Mouse (Mus musculus) megakaryocyte, embryonic 14.5 days (primary cell): ENCODE data around the gene Dusp18. TPM values are rescaled to one million over a fixed set of nuclear protein-coding genes. Genes with fewer than 3 reads are reported as not detected.

Experiments used
- H3K27me3 ChIP-seq: replicated peaks from 2 replicates; pipeline ENCODE3; 2012; ENCODE audit warnings: inconsistent platforms
- H3K36me3 ChIP-seq: replicated peaks from 2 replicates; pipeline ENCODE3; 2012; ENCODE audit warnings: low read length, inconsistent platforms, mixed read lengths
- H3K4me1 ChIP-seq: 2 replicates; pipeline ENCODE4 v1.6.1; 2012; ENCODE audit warnings: inconsistent platforms
- H3K4me3 ChIP-seq: replicated peaks from 2 replicates; pipeline ENCODE3; 2012; ENCODE audit warnings: moderate library complexity, mild to moderate bottlenecking, inconsistent platforms
- H3K9me3 ChIP-seq: 2 replicates; pipeline ENCODE4 v1.6.1; 2012; ENCODE audit warnings: inconsistent platforms
- FLI1 ChIP-seq: IDR thresholded peaks from 2 replicates; pipeline ENCODE4 v1.6.1; 2012; ENCODE audit warnings: low read length, inconsistent platforms, mixed read lengths
- GATA1 ChIP-seq: IDR thresholded peaks from 3 replicates; pipeline ENCODE4 v1.6.1; 2012; ENCODE audit warnings: mixed read lengths, low read length, inconsistent platforms, borderline replicate concordance
- polyA plus RNA-seq: library from polyadenylated mRNA; stranded (reverse); fragments of >175 nt; gene quantifications from 2 replicates; pipeline ENCODE4 v1.2.3, GENCODE M21; 2012; ENCODE audit warnings: low replicate concordance; ENCODE audit not compliant: insufficient read depth

Gene Dusp18
- polyA plus RNA-seq, 1 experiment = 0.70 TPM

DNA sequence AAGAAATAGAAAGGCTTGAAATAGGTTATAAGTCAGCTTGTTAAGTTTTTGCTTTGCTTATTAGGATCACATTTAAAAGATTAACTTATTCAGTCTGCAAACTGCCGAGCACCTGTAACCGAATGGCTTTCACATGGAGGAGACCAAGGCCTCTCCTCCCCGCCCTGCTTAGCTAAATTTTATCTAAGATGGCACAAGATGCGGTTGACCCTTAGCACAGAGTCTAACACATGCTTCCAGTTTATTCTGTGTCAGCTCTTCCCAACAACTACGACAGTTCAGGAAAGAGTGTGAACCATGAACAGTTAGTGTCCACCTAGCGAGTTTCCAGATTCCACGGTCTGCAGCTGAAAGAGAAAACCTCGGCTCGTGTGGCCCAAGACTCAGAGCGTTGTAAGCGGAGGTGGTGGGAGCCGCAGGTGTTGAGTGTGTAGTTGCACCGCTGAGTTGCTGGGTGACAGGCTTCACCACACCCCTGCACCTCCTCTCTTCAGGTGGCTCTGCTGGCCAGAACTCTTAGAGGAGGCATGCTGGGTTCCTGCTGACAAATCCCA is 42.4 kb downstream of the Dusp18 start:
- H3K36me3 ChIP-seq = no peaks in the 10 kb centered on the region
- peaks cover 4% of the 10 kb centered on the region for H3K9me3 ChIP-seq
- H3K4me3 ChIP-seq = no peak overlapping the region
- H3K4me1 ChIP-seq = peaks cover 10% of the 10 kb centered on the region
- peaks cover 34% of the 10 kb centered on the region for H3K27me3 ChIP-seq
- no peak for TF ChIP-seq FLI1

DNA sequence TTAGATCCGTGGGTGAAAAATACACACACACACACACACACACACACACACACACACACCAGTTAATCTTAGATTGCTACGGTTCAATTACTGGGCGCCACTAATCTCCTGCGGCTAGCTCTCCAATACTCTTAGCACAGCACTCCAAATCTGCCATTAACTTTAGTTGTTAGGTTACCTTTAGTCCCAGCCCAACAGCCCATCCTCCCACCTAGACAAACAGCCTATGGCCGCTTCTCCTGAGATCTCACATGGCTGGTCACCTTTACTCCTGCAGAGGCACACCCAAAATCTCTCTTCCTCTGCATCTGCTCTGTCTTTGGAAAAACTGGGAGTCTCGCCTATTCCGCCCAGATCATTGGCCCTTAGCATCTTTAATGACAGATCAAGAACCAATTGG is 46.3 kb downstream of the Dusp18 start:
- H3K4me1 ChIP-seq = 0 out of 2 replicates have a peak, but pooled peaks cover 2% of the 10 kb centered on the region
- no peak overlapping the region for H3K4me3 ChIP-seq
- TF ChIP-seq GATA1 (no peak), FLI1 (no peak)
- no peaks in the 10 kb centered on the region for H3K36me3 ChIP-seq
- H3K9me3 ChIP-seq = peaks cover 7% of the 10 kb centered on the region
- peaks cover 33% of the 10 kb centered on the region for H3K27me3 ChIP-seq

DNA sequence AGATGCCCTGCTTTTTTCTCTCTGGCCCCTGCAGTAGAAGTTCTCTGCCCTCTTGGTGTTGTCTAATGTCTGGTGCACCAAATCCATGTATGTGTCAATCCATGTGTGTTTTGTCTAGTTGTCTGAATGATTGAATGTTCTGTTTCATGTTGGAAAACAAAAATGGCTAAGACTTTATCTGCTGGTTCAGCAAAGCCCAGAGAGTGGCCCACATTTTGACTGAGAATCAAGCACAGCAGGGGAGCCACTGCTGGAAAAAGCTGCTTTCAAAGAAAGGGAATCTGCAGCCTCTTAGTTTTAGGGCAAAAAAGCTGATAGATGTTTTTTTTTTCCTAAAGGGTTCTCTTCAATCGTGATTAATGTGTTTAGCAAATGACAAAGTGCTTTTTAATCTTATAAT is 51.3 kb downstream of the Dusp18 start:
- TF ChIP-seq GATA1 = no peak
- no peak for TF ChIP-seq FLI1
- Histone ChIP-seq H3K4me3 (no peak overlapping the region), H3K9me3 (peaks cover 7% of the 10 kb centered on the region), H3K36me3 (no peaks in the 10 kb centered on the region), H3K27me3 (peaks cover 16% of the 10 kb centered on the region), H3K4me1 (0 out of 2 replicates have a peak, but pooled peaks cover 2% of the 10 kb centered on the region)

Other genes starting within 250 kb of the Dusp18 start
- gene Morc2a, start 246.0 kb upstream of the Dusp18 start, polyA plus RNA-seq = 0.38 and 1.6 TPM in 2 replicates
- gene Osbp2, start 31.3 kb upstream of the Dusp18 start, polyA plus RNA-seq = 0.31 and 1.4 TPM in 2 replicates
- gene 4921536K21Rik, start 142 bp upstream of the Dusp18 start, polyA plus RNA-seq = 0.15 TPM in 1 of 2 replicates, not detected in the other
- gene Slc35e4, start 19.4 kb downstream of the Dusp18 start, polyA plus RNA-seq = 11.8 and 25.3 TPM in 2 replicates
- 2.7 and 9.7 TPM in 2 replicates for gene Tcn2, start 36.9 kb downstream of the Dusp18 start, polyA plus RNA-seq
- 8.1 and 39.9 TPM in 2 replicates for gene Pes1, start 68.7 kb downstream of the Dusp18 start, polyA plus RNA-seq
- not detected in 2 replicates for gene 4930556J24Rik, start 81.5 kb downstream of the Dusp18 start, polyA plus RNA-seq
- gene Gal3st1, start 88.4 kb downstream of the Dusp18 start, polyA plus RNA-seq = not detected in 2 replicates
- not detected in 2 replicates for gene Sec14l4, start 136.2 kb downstream of the Dusp18 start, polyA plus RNA-seq
- not detected in 2 replicates for gene Sec14l3, start 169.6 kb downstream of the Dusp18 start, polyA plus RNA-seq
- 5.1 and 10.8 TPM in 2 replicates for gene Mtfp1, start 200.2 kb downstream of the Dusp18 start, polyA plus RNA-seq
- gene Sec14l2, start 228.2 kb downstream of the Dusp18 start, polyA plus RNA-seq = 12.4 and 22.6 TPM in 2 replicates
- gene Rnf215, start 240.0 kb downstream of the Dusp18 start, polyA plus RNA-seq = 9.1 and 9.7 TPM in 2 replicates